Mouse (Mus musculus) left cerebral cortex, postnatal 4 days (tissue): ENCODE results near the gene Atrip. TPM values are rescaled to one million over a fixed set of nuclear protein-coding genes. Genes with fewer than 3 reads are reported as not detected.

Experiments used
- DNase-seq: peaks from one replicate; pipeline ENCODE4 v3.0.0-alpha.2; 2022
- intact Hi-C: fragments of 180-260 bp; cut with DNase I; formaldehyde crosslinking; loops from one replicate; pipeline ENCODE4 v1.15.1; 2025
- total RNA-seq, 2 experiments: library from RNA; stranded (reverse); gene quantifications; 2 replicates each; pipeline ENCODE4 v1.2.3; 2021

Atrip gene
- total RNA-seq, 2 experiments from 2014 or later = 33.4 to 37.4 TPM

DNA sequence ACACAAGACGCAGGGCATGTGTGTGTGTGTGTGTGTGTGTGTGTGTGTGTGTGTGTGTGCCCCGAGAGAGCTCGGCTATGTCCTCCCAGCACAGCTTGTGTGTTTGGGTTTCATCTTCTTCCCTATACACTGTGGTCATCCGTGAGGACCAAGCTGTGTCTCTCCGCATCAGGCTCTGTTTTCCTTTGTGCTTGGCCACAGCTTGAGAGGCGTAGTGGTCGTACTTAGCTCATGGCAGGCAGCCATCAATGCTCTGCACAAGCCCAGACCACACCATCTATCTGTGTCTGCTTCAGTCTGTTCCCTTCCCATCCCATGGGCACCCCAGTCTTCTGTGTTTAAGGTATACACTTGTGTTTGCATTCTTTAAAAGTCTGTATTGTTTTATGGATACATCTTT lies 32.6 kb downstream of the Atrip start:
- intact Hi-C loops = no loop called here
- DNase-seq = no peak

GRCm38 (mm10) chr9:109040906-109041305 lies 33.0 kb downstream of the Atrip start:
- intact Hi-C loops = no loop called here
- DNase-seq = no peak

DNA sequence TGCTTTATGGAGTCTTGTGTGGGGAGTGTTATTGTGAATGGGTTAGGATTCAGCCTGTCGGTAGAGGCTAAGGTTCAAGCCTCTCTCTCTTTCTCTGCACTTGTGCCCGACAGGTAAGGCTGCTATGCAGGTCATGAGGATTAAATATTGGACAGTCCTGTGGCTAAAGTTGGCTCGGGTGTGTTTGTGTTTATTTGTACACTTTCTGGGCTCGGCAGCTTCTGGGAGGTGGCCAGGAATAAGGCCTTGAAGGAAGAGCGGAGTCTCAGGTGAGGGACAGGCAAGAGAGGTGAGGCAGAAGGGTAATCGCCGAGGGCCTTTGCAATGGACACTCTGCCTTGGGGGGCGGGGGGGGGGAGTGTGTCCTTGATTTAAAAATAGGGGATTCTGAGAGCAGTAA lies 33.7 kb downstream of the Atrip start:
- intact Hi-C loops = no loop called here
- DNase-seq = no peak

GRCm38 (mm10) chr9:109039681-109040080 lies 34.2 kb downstream of the Atrip start:
- intact Hi-C loops = no loop called here
- no peak for DNase-seq

DNA sequence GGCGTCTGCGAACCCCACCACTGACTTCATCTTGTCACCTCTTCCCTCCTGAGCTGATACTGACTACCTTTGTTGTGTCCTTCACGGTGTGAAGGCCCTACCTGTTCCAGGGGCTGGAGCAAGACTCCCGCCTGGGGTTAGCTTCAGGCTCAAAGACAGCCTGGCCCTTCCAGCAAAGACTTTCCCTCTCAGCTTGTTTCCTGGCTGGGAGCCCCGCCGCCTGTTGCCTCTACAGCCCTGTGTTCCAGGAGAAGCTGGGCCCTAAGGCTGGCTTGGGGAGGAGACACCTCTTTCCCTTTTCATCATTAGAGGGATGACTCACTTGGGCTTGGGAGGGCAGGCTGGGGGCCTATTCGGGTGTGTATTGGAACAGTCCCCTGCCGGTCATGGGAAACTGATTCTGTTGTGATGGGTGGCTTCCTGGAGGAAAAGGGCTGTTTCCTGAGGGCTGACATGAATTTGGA lies 35.0 kb downstream of the Atrip start:
- intact Hi-C loops = no loop called here
- peak; percentile 52 for DNase-seq

- DNase-seq = peak; percentile 62
- intact Hi-C loops = no loop called here
Measured at GRCm38 (mm10) chr9:109038086-109038895, 35.6 kb downstream of the Atrip start, which contains the start of gene Shisa5. Shisa5 (plus strand) TSS chr9:109038565.

- intact Hi-C loops = no loop called here
- no peak for DNase-seq
Measured at GRCm38 (mm10) chr9:109032435-109032834, 41.5 kb downstream of the Atrip start.

GRCm38 (mm10) chr9:109031686-109032085 lies 42.2 kb downstream of the Atrip start:
- intact Hi-C loops = no loop called here
- DNase-seq = no peak

DNA sequence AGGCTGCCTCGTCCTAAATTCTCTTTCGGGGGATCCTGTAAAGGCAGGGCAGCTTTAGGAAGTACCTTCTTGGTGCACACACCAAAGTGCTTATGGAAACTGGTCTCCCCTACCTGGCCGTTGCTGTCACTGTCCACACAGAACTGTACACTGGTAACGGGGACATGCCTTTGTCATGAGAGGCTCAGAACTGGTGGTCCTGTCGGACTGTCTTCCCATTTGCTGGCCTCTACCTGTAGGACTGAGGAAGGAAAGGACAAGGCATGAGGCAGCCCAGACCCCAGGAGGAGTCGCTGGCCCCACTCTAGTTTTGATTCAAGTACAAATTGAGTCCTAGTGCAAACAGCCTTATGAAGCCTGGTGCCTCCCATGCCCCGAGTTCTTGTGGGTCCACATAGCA lies 42.9 kb downstream of the Atrip start:
- DNase-seq = no peak
- intact Hi-C loops = no loop called here

DNA sequence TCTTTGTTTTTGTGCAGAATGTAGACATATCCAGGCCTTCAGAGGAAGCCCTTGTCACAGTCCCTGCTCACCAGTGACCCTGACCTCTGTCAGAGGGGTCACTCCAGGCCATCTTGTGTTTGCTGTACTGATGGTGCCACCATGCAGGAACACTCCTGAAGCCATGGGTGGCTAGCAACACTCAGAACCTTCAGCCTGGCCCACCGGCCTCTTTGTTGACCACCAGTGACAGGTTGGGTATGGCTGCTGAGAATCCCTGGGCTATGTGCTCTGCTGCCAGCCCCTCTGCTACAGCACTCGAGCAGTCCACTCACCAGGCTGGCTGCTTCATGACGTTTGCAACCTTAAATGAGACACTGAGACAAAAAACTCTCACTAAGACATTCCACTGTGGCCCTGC lies 43.6 kb downstream of the Atrip start:
- intact Hi-C loops = no loop called here
- no peak for DNase-seq

DNA sequence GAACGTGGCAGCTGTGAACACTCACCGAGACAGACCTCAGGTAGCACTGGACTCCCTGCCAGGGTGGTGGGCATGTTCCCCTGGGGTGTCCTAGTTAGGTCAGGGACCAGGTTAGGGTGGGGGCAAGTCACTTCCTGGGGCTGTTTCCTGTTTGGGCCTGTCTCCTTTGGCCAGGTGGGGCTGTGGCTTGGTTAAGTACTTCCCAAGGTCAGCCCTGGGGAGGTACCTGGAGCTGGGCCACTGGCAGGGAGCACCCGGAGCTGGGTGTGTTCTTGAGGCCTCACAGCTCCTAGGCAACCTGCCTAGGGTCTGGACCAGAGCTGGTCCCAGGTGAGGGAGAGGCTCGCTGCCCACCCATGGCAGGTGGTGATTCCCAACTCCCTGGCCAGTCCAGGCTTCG lies 45.0 kb downstream of the Atrip start:
- intact Hi-C loops = no loop called here
- DNase-seq = no peak

GRCm38 (mm10) chr9:109028421-109028820 lies 45.5 kb downstream of the Atrip start:
- no peak for DNase-seq
- intact Hi-C loops = no loop called here

- intact Hi-C loops = no loop called here
Measured at GRCm38 (mm10) chr9:109027521-109027920, 46.4 kb downstream of the Atrip start.

DNA sequence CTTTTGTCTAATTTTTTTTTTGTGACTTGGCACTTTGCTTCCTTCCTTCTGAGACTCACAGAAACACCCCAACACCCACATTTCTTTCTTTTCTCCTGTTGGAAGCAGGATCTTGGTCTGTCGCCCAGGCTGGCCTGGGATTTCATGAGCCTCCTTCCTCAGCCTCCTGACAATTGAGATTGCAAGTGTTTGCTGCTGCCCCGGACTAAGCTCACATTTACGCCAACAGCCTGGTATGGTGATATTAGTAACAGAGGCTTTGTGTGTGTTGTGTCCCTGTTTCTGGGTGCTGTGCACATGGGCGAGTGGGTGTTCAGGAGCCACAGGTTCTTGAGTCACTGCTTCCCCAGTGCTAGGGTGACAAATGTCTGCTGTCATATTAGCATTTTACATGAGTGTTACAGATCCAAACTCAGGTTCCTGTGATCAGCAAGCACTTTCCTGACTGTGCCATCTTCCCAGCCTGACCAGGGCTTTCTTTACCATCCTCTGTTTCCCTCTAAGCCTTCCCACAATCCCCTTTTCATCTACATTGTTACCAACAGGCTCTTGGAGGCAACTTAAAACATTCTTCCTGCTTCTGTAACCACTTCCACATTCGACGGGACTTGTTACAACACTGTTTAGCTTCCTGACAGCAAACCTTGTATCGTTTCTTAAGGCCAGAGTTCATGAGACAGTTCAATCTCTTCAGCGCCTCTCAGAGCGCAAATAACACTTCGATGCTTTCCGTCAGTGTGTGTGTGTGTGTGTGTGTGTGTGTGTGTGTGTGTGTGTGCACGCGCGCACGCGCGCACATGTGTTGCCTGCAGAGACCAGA lies 50.8 kb downstream of the Atrip start:
- intact Hi-C loops = no loop called here
- DNase-seq = no peak

More at GRCm38 (mm10) chr9:109027521-109027920, 46.4 kb downstream of the Atrip start:
- DNase-seq = peak; percentile 37

DNA sequence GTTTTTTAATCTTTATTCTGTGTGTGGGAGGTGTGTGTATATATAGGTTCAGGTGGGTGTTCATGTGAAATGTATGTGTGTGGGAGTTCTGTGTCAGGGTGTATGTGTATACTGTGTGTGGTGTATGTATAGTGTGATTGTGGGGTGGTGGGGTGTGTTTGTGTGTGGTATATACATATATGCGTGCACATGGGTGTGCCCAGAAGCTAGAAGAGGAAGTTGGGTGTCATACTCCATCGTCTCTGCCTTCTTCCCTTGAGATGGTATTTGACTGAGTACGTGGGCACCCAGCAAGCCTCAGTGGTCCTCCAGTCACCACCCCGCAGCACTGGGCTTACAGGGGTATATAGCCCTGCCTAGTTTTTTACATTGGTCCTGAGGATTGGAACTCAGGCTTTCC lies 52.5 kb downstream of the Atrip start:
- intact Hi-C loops = no loop called here
- DNase-seq = no peak

- intact Hi-C loops = no loop called here
- no peak for DNase-seq
Measured at GRCm38 (mm10) chr9:109016973-109017604, 56.8 kb downstream of the Atrip start.

GRCm38 (mm10) chr9:109015397-109015796 lies 58.5 kb downstream of the Atrip start:
- intact Hi-C loops = no loop called here

GRCm38 (mm10) chr9:109010316-109010690 lies 63.6 kb downstream of the Atrip start:
- no peak for DNase-seq
- intact Hi-C loops = no loop called here

More at GRCm38 (mm10) chr9:109015397-109015796, 58.5 kb downstream of the Atrip start:
- DNase-seq = no peak

DNA sequence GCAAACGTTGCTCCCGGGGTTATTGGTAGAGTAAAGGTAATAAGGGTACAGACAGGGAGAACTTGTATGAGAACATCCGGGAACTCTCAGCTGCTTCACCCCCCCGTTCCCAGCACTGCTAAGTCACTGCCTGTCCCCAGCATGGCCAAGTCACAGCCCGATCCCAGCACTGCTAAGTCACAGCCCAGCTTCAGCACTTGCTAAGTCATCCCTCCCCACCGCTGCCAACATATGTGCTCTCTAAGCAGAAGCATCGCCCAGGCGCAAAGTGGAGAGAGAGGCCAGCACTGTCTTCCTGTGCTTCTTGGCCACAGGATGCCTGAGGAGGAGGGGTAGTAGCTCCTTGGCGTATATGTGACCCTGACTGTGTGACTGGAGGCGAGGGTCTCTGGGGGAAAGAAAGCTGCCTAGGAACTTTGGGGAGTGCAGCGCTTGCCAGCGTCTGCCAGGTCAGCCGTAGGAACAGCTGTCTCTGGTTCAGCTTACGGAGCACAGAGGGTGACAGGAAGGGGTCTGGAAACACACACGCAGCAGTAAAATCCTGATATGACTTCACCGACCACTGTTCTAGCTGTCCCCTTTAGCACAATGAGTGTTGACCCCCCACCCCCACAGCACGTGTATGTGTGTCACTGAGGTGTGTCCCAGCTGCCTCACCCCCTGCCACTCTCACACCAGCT lies 64.1 kb downstream of the Atrip start:
- peak; percentile 42 for DNase-seq

GRCm38 (mm10) chr9:109008994-109009635 lies 64.8 kb downstream of the Atrip start:
- DNase-seq = no peak
- intact Hi-C loops = no loop called here

More for the DNA sequence above, 64.1 kb downstream of the Atrip start:
- intact Hi-C loops = no loop called here
